ENCODE assay signal across 8 mouse cellular contexts in the genomic region with DNA sequence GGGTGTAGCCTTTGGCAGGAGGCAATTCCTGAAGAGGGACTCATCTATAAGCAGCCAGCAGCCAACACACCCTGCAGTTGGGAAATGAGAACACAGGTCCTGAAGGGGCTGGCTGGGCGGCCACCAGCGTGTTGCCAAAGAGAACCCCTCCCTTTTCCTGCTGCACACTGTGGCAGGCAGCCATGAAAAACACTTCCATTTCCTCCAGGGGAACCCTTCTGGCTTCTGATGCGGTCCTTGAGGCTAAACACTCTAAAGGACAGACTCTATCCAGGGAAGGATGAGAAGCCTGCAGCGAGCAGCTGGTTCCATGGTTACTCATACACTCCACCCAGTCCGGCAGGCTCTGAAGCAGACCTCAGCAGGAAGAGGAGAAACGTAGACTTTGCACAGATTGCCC.
DNase-seq lines count a peak whose midpoint lies in the region; ATAC-seq and TF ChIP-seq lines count a peak whose summit lies in the region.

No protein-coding gene starts in this region.

- no peak overlapping the region for H3K4me3 ChIP-seq in forebrain, embryonic 14.5 days (ENCODE audit: low read depth, low read length)
- H3K4me3 ChIP-seq in forebrain, embryonic 10.5 days: no peak overlapping the region
- H3K4me3 ChIP-seq in gastrocnemius, adult 2 months: peak overlapping the region; percentile 38
- no peak overlapping the region for H3K4me3 ChIP-seq in hindbrain, embryonic 16.5 days (ENCODE audit: low read length)
- H3K4me3 ChIP-seq in limb, embryonic 15.5 days: no peak overlapping the region
- no peak overlapping the region for H3K4me3 ChIP-seq in stomach, embryonic 15.5 days (replicated peaks)

- no peaks in the 10 kb centered on the region for H3K36me3 ChIP-seq in forebrain, embryonic 14.5 days (ENCODE audit: control insufficient read depth, insufficient read depth, low read length)
- no peaks in the 10 kb centered on the region for H3K36me3 ChIP-seq in forebrain, embryonic 10.5 days (replicated peaks)
- no peaks in the 10 kb centered on the region for H3K36me3 ChIP-seq in hindbrain, embryonic 16.5 days (ENCODE audit: control insufficient read depth, insufficient read depth, low read length)
- H3K36me3 ChIP-seq in limb, embryonic 15.5 days: no peaks in the 10 kb centered on the region
- no peaks in the 10 kb centered on the region for H3K36me3 ChIP-seq in stomach, embryonic 15.5 days

- intact Hi-C loops in gastrocnemius, adult 2 months (cut with DNase I): loop anchor here (5.0 kb wide), 1 partner anchor 101 kb away; no protein-coding TSS in a partner anchor

- no peaks in the 10 kb centered on the region for H3K27me3 ChIP-seq in forebrain, embryonic 14.5 days (replicated peaks; ENCODE audit: control insufficient read depth, insufficient read depth, low read length)
- H3K27me3 ChIP-seq in forebrain, embryonic 10.5 days (ENCODE audit: poor library complexity, severe bottlenecking): no peaks in the 10 kb centered on the region
- H3K27me3 ChIP-seq in Patski: no peaks in the 10 kb centered on the region
- no peaks in the 10 kb centered on the region for H3K27me3 ChIP-seq in hindbrain, embryonic 16.5 days (replicated peaks; ENCODE audit: control insufficient read depth, insufficient read depth, low read length)
- H3K27me3 ChIP-seq in limb, embryonic 15.5 days: no peaks in the 10 kb centered on the region
- no peaks in the 10 kb centered on the region for H3K27me3 ChIP-seq in stomach, embryonic 15.5 days (replicated peaks)

- no peak for ATAC-seq in forebrain, embryonic 14.5 days
- peak; percentile 83 for ATAC-seq in Patski
- peak; percentile 70 for ATAC-seq in hindbrain, embryonic 16.5 days
- peak; percentile 87 for ATAC-seq in limb, embryonic 15.5 days (ENCODE audit: insufficient number of reproducible peaks, low FRiP score, low TSS enrichment, low read depth)
- ATAC-seq in stomach, embryonic 15.5 days (ENCODE audit: insufficient read depth, low FRiP score, low read depth): peak; percentile 73; the same call in 1 of the 2 replicates
- no peak for ATAC-seq in CD4-positive, CD25-positive, alpha-beta regulatory T cell, adult 4 months

- no peak for TF ChIP-seq CTCF in Patski (IDR thresholded peaks at IDR 0.05)
- peak; percentile 32 for TF ChIP-seq CTCF in gastrocnemius, adult 2 months (IDR thresholded peaks at IDR 0.05)

- H3K9ac ChIP-seq in forebrain, embryonic 14.5 days (ENCODE audit: low read length): no peak overlapping the region
- no peak overlapping the region for H3K9ac ChIP-seq in hindbrain, embryonic 16.5 days (ENCODE audit: low read depth, low read length)
- H3K9ac ChIP-seq in limb, embryonic 15.5 days: no peak overlapping the region
- H3K9ac ChIP-seq in stomach, embryonic 15.5 days: no peak overlapping the region

- DNase-seq in forebrain, embryonic 14.5 days (ENCODE audit: low spot score): peak; percentile 5
- DNase-seq in forebrain, embryonic 10.5 days (ENCODE audit: extremely low spot score, low spot score): no peak
- no peak for DNase-seq in Patski (ENCODE audit: low read depth, low spot score)
- DNase-seq in gastrocnemius, adult 2 months: peak; percentile 82

- no peak overlapping the region for H3K27ac ChIP-seq in forebrain, embryonic 14.5 days (ENCODE audit: low read depth, low read length)
- no peak overlapping the region for H3K27ac ChIP-seq in forebrain, embryonic 10.5 days
- H3K27ac ChIP-seq in gastrocnemius, adult 2 months: peak overlapping the region; percentile 74
- H3K27ac ChIP-seq in hindbrain, embryonic 16.5 days (ENCODE audit: low read depth, low read length): no peak overlapping the region
- peak overlapping the region; percentile 81 for H3K27ac ChIP-seq in limb, embryonic 15.5 days
- H3K27ac ChIP-seq in stomach, embryonic 15.5 days: 0 out of 2 replicates have a peak overlapping the region, but pooled peaks have one; percentile 36

- no peaks in the 10 kb centered on the region for H3K9me3 ChIP-seq in forebrain, embryonic 14.5 days (replicated peaks; ENCODE audit: control insufficient read depth, low read length)
- H3K9me3 ChIP-seq in forebrain, embryonic 10.5 days: no peaks in the 10 kb centered on the region
- no peaks in the 10 kb centered on the region for H3K9me3 ChIP-seq in hindbrain, embryonic 16.5 days (ENCODE audit: control insufficient read depth, low read length)
- H3K9me3 ChIP-seq in limb, embryonic 15.5 days: no peaks in the 10 kb centered on the region
- no peaks in the 10 kb centered on the region for H3K9me3 ChIP-seq in stomach, embryonic 15.5 days

- POLR2A ChIA-PET in Patski (lab: Charles Lee): interaction anchor here (1.0 kb wide), 1 partner anchor 10 kb away, joined by 3 read pairs; no protein-coding TSS in a partner anchor

- no peak overlapping the region for H3K4me2 ChIP-seq in forebrain, embryonic 14.5 days (ENCODE audit: low read length)
- no peak overlapping the region for H3K4me2 ChIP-seq in hindbrain, embryonic 16.5 days (ENCODE audit: low read length)
- 0 out of 2 replicates have a peak overlapping the region, but pooled peaks have one; percentile 10 for H3K4me2 ChIP-seq in limb, embryonic 15.5 days
- no peak overlapping the region for H3K4me2 ChIP-seq in stomach, embryonic 15.5 days

- CTCF ChIA-PET in Patski (lab: Charles Lee): interaction anchor here (0.9 to 1.5 kb wide), 2 partner anchors 15 to 28 kb away, joined by 3 to 7 read pairs; no protein-coding TSS in a partner anchor

- 82% methylated on average over 6 of the region's 6 CpGs for WGBS in forebrain, embryonic 14.5 days
- WGBS in forebrain, embryonic 10.5 days: 82% methylated on average over 6 of the region's 6 CpGs
- WGBS in hindbrain, embryonic 16.5 days: 61% methylated on average over 6 of the region's 6 CpGs
- WGBS in limb, embryonic 15.5 days: 28% methylated on average over 6 of the region's 6 CpGs
- 37% methylated on average over 6 of the region's 6 CpGs for WGBS in stomach, embryonic 15.5 days

- in situ Hi-C loops in Patski (cut with MboI; ENCODE audit: low pct_unique_long_range_greater_than_20kb): no loop called here

- H3K4me1 ChIP-seq in forebrain, embryonic 14.5 days (ENCODE audit: control insufficient read depth, insufficient read depth, low read length): no peaks in the 10 kb centered on the region
- no peaks in the 10 kb centered on the region for H3K4me1 ChIP-seq in forebrain, embryonic 10.5 days
- no peaks in the 10 kb centered on the region for H3K4me1 ChIP-seq in hindbrain, embryonic 16.5 days (ENCODE audit: control insufficient read depth, insufficient read depth, low read depth, low read length)
- peaks cover 19% of the 10 kb centered on the region for H3K4me1 ChIP-seq in limb, embryonic 15.5 days
- no peaks in the 10 kb centered on the region for H3K4me1 ChIP-seq in stomach, embryonic 15.5 days

Comparison
In these comparisons a context has a peak if more than half of its experiments do, and no peak if none do; other contexts are left out.
1. DNase-seq: peak in forebrain, embryonic 14.5 days (single experiment) and gastrocnemius, adult 2 months (single experiment); none in forebrain, embryonic 10.5 days (single experiment) and Patski (single experiment).
2. ATAC-seq: peak in Patski (single experiment), hindbrain, embryonic 16.5 days (single experiment), limb, embryonic 15.5 days (single experiment) and stomach, embryonic 15.5 days (single experiment); none in forebrain, embryonic 14.5 days (single experiment) and CD4-positive, CD25-positive, alpha-beta regulatory T cell, adult 4 months (single experiment).
3. H3K27ac ChIP-seq: peak in gastrocnemius, adult 2 months (single experiment), limb, embryonic 15.5 days (single experiment) and stomach, embryonic 15.5 days (single experiment); none in forebrain, embryonic 14.5 days (single experiment), forebrain, embryonic 10.5 days (single experiment) and hindbrain, embryonic 16.5 days (single experiment).